Mouse (Mus musculus): ENCODE data around the gene Rpl36-ps4.
A peak's percentile ranks its signal among the peaks of the same experiment; 100 is the strongest.
"Not testable (repeated sequence)": the region's sequence is repeated elsewhere in the genome, so short reads cannot be mapped to it uniquely, and the experiment has no call there.

The Rpl36-ps4 gene

GRCm38 (mm10) chr17:87936156-87936555 is 15.4 kb downstream of the Rpl36-ps4 start:
- no peak for DNase-seq (ENCODE audit: low read depth, low spot score)

- DNase-seq (ENCODE audit: low read depth, low spot score) = peak; percentile 84
Measured at GRCm38 (mm10) chr17:87948965-87949584, 28.3 kb downstream of the Rpl36-ps4 start.

GRCm38 (mm10) chr17:87954618-87955124 is 33.9 kb downstream of the Rpl36-ps4 start:
- DNase-seq (ENCODE audit: low read depth, low spot score) = not testable (repeated sequence)

- peak; percentile 59 for DNase-seq (ENCODE audit: low read depth, low spot score)
Measured at GRCm38 (mm10) chr17:87957096-87957840, 36.5 kb downstream of the Rpl36-ps4 start.

DNA sequence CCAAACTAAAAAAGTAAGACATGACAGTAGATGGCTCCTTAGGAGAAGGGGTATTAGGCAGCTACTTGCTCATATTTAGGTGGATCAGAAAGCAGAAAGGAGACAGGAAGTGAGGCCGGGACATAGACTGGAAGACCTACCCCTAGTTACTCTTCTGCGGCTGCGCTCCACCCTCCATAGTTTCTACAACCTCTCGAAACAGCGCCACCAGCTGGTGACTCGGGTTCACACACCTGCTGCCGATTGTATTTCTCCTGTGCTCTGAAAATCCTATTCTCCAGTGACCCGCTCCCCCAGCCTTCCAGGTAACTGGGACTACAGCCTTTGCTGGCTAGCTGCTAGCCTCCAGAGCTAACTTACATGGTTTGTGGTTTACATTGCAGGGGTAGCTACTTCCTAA is 37.5 kb downstream of the Rpl36-ps4 start:
- DNase-seq (ENCODE audit: low read depth, low spot score) = no peak

- not testable (repeated sequence) for DNase-seq (ENCODE audit: low read depth, low spot score)
Measured at GRCm38 (mm10) chr17:87959406-87959805, 38.6 kb downstream of the Rpl36-ps4 start.

- DNase-seq (ENCODE audit: low read depth, low spot score) = not testable (repeated sequence)
Measured at GRCm38 (mm10) chr17:87959931-87960330, 39.2 kb downstream of the Rpl36-ps4 start.

DNA sequence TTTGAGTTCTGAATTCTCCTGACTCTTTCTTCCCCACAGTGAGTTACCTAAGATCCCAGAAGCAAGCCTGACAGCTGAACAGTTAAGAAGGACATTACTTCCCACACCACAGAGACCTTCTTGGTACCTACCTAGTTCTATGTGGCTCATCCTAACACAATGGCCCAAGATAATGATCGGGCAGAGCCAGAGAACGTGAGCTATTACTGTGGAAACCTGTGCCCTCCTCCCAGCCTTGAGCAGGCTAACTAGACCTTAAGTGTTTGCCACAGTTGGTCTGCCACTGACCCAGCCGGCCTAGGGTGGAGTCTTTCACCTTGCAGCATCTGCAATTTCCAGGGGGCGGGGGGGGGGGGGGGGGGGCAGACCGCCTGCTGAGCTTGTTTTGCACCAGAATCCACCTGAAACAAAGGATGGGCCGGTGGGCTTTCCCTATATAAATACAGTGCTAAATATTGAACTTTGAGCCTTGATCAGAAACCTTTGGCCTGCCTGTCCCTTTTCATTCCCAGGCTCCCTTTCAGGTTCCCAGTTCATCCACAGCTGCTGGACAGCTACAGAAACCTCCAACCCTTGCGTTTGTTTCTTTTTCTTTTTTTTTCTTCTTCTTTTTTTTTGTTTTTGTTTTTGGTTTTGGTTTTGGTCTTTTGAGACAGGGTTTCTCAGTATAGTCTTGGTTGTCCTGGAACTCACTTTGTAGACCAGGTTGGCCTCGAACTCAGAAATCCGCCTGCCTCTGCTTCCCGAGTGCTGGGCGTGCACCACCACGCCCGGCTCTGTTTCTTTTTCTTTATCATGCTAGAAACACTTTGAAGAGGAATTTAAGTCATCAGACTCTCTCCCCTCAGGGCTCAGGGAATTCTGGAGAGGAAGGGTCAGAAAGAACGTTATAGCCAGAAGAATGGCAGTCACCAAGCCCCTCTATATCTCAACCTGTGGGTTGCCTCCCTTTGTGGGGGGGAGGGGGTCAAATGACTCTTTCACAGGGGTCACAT is 42.6 kb downstream of the Rpl36-ps4 start:
- no peak for DNase-seq (ENCODE audit: low read depth, low spot score)

- not testable (repeated sequence) for DNase-seq (ENCODE audit: low read depth, low spot score)
Measured at GRCm38 (mm10) chr17:87968483-87968926, 47.7 kb downstream of the Rpl36-ps4 start.

All from 3T3-L1 (cell line).